13 mouse cellular contexts compared by ENCODE assay signal in genomic region chr9:60052415-60052814, GRCm38 (mm10).
A peak's percentile ranks its signal among the peaks of the same experiment; 100 is the strongest.
DNase-seq lines count a peak whose midpoint lies in the region; ATAC-seq and TF ChIP-seq lines count a peak whose summit lies in the region.
"Had no signal": no experiment of that assay in that cellular context is flagged by ENCODE, and none has a peak within 500 bp of the region (broad histone marks: within the 10 kb centered on the region; RNA-seq: fewer than 3 reads in every experiment).

No protein-coding gene starts in this region.

- DNase-seq in forebrain, postnatal 0 days, result no peak
- DNase-seq in left cerebral cortex, adult 2 months (ENCODE audit: extremely low spot score in 1 of 2, low spot score in 2 of 2), result no peak
- no peak for DNase-seq in left cerebral cortex, adult 8-10 months (ENCODE audit: low spot score in 2 of 2)
- DNase-seq in 416B (ENCODE audit: low read depth) (peak; percentile 38), R1 (ENCODE audit: low read depth, low spot score) (peak; percentile 63)
- DNase-seq in cerebellum, adult 11-12 months, result no peak
- DNase-seq: adrenal gland, postnatal 36 days; cerebellum, adult 2 months; embryo, embryonic 11 days had no signal

- no peaks in the 10 kb centered on the region; the same call in 1 of the 2 replicates for H3K4me1 ChIP-seq in forebrain, postnatal 0 days (ENCODE audit: insufficient read depth)
- no peaks in the 10 kb centered on the region; the same call in 1 of the 2 replicates for H3K4me1 ChIP-seq in forebrain, embryonic 16.5 days (replicated peaks; ENCODE audit: control insufficient read depth, insufficient read depth, low read length)
- H3K4me1 ChIP-seq: liver, embryonic 15.5 days had no signal

- no peaks in the 10 kb centered on the region for H3K9me3 ChIP-seq in forebrain, postnatal 0 days (ENCODE audit: low read length)
- no peaks in the 10 kb centered on the region for H3K9me3 ChIP-seq in forebrain, embryonic 16.5 days (ENCODE audit: control insufficient read depth, low read length)
- H3K9me3 ChIP-seq: liver, embryonic 15.5 days had no signal

- no peak overlapping the region for H3K4me3 ChIP-seq in forebrain, postnatal 0 days (ENCODE audit: low read depth, low read length)
- H3K4me3 ChIP-seq in forebrain, embryonic 16.5 days (replicated peaks; ENCODE audit: low read length), result no peak overlapping the region
- no peak overlapping the region for H3K4me3 ChIP-seq in left cerebral cortex, adult 2 months
- H3K4me3 ChIP-seq: liver, embryonic 15.5 days had no signal

- ATAC-seq in forebrain, postnatal 0 days, result no peak
- no peak for ATAC-seq in forebrain, embryonic 16.5 days
- ATAC-seq in megakaryocyte progenitor cell, adult 5-6 weeks (replicated peaks; ENCODE audit: poor library complexity), result no peak
- ATAC-seq: inflammation-experienced regulatory T-cells, adult 6 months had no signal

- no peak overlapping the region for H3K9ac ChIP-seq in forebrain, postnatal 0 days
- H3K9ac ChIP-seq in forebrain, embryonic 16.5 days (replicated peaks; ENCODE audit: low read depth, low read length), result no peak overlapping the region
- H3K9ac ChIP-seq: liver, embryonic 15.5 days had no signal

- no peak overlapping the region for H3K4me2 ChIP-seq in forebrain, postnatal 0 days (ENCODE audit: low read depth)
- H3K4me2 ChIP-seq in forebrain, embryonic 16.5 days (ENCODE audit: low read length), result no peak overlapping the region
- H3K4me2 ChIP-seq: liver, embryonic 15.5 days had no signal

- 0 out of 2 replicates have a peak, but pooled peaks have one; percentile 6 for TF ChIP-seq CTCF in forebrain, postnatal 0 days (IDR thresholded peaks at IDR 0.05; ENCODE audit: low read depth)
- TF ChIP-seq CTCF in left cerebral cortex, adult 2 months (IDR thresholded peaks at IDR 0.05), result peak; percentile 37

- intact Hi-C loops in left cerebral cortex, adult 2 months (cut with DNase I), result no loop called here

- no peak overlapping the region for H3K27ac ChIP-seq in forebrain, postnatal 0 days (ENCODE audit: low read depth, low read length)
- no peak overlapping the region for H3K27ac ChIP-seq in forebrain, embryonic 16.5 days (ENCODE audit: low read length)
- no peak overlapping the region for H3K27ac ChIP-seq in left cerebral cortex, adult 2 months
- H3K27ac ChIP-seq: liver, embryonic 15.5 days had no signal

- WGBS in forebrain, postnatal 0 days, result 75% methylated on average over 4 of the region's 4 CpGs
- WGBS in forebrain, embryonic 16.5 days, result 78% methylated on average over 4 of the region's 4 CpGs

- no peaks in the 10 kb centered on the region for H3K27me3 ChIP-seq in forebrain, postnatal 0 days (ENCODE audit: insufficient read depth, low read length)
- H3K27me3 ChIP-seq in forebrain, embryonic 16.5 days (replicated peaks; ENCODE audit: control insufficient read depth, insufficient read depth, low read length), result no peaks in the 10 kb centered on the region
- H3K27me3 ChIP-seq: liver, embryonic 15.5 days had no signal

- no peaks in the 10 kb centered on the region for H3K36me3 ChIP-seq in forebrain, postnatal 0 days (ENCODE audit: insufficient read depth)
- H3K36me3 ChIP-seq in forebrain, embryonic 16.5 days (ENCODE audit: control insufficient read depth, insufficient read depth), result no peaks in the 10 kb centered on the region
- H3K36me3 ChIP-seq: liver, embryonic 15.5 days had no signal

Comparison
In these comparisons a context has a peak if more than half of its experiments do, and no peak if none do; other contexts are left out.
1. DNase-seq: peak in 416B (single experiment) and R1 (single experiment); none in forebrain, postnatal 0 days (single experiment), left cerebral cortex, adult 2 months (0 of 2), left cerebral cortex, adult 8-10 months (0 of 2) and cerebellum, adult 11-12 months (single experiment).